Mouse (Mus musculus) ES-E14 (cell line): ENCODE results near the gene Ntsr2. TPM values are rescaled to one million over a fixed set of nuclear protein-coding genes. Genes with fewer than 3 reads are reported as not detected.

ENCODE experiments used
- DNase-seq: peaks from one replicate; pipeline ENCODE4 v3.0.0-alpha.2; 2013; ENCODE audit warnings: low read depth, low spot score
- H3K27ac ChIP-seq: 2 replicates; pipeline ENCODE4 v1.5.1; 2012; ENCODE audit warnings: low read depth, mild to moderate bottlenecking, low read length, moderate library complexity, mixed read lengths; ENCODE audit not compliant: poor library complexity, insufficient read depth, severe bottlenecking
- H3K36me3 ChIP-seq: 2 replicates; pipeline ENCODE4 v1.6.1; 2012; ENCODE audit warnings: mild to moderate bottlenecking, low read length, moderate library complexity, mixed read lengths; ENCODE audit not compliant: control insufficient read depth, poor library complexity, insufficient read depth, severe bottlenecking
- H3K4me1 ChIP-seq, 2 experiments: fragments of 150-350 bp in 1 of 2; sonication (generic) in 1 of 2; 2 replicates each; pipeline ENCODE4 v1.6.1; 2012; ENCODE audit warnings: low read length in 2 of 2, mild to moderate bottlenecking in 1 of 2, mixed read lengths in 1 of 2; ENCODE audit not compliant: control insufficient read depth in 2 of 2, insufficient read depth in 2 of 2, poor library complexity in 1 of 2
- H3K4me3 ChIP-seq, 2 experiments: fragments of 150-350 bp in 1 of 2; sonication (generic) in 1 of 2; 2 replicates each; pipeline ENCODE4 v1.5.1; 2012; ENCODE audit warnings: low read length in 2 of 2, low read depth in 1 of 2, mild to moderate bottlenecking in 1 of 2, mixed read lengths in 1 of 2; ENCODE audit not compliant: insufficient read depth in 1 of 2, poor library complexity in 1 of 2, severe bottlenecking in 1 of 2
- H3K9ac ChIP-seq: 2 replicates; pipeline ENCODE4 v1.6.1; 2012; ENCODE audit warnings: low read depth, mild to moderate bottlenecking, low read length, mixed read lengths; ENCODE audit not compliant: poor library complexity, insufficient read depth, severe bottlenecking
- H3K9me3 ChIP-seq: fragments of 150-350 bp; sonication (generic); 2 replicates; pipeline ENCODE4 v1.6.1; 2012; ENCODE audit warnings: low read depth, mild to moderate bottlenecking, low read length; ENCODE audit not compliant: control insufficient read depth, insufficient read depth
- CHD2 ChIP-seq: IDR thresholded peaks from 2 replicates; pipeline ENCODE4 v1.6.1; 2014; ENCODE audit warnings: mild to moderate bottlenecking, low read depth, low read length, inconsistent platforms
- HCFC1 ChIP-seq: IDR thresholded peaks from 2 replicates; pipeline ENCODE4 v1.6.1; 2012; ENCODE audit warnings: low read length, inconsistent platforms, borderline replicate concordance; ENCODE audit not compliant: insufficient read depth
- MAFK ChIP-seq: IDR thresholded peaks from 2 replicates; pipeline ENCODE4 v1.6.1; 2014; ENCODE audit warnings: mild to moderate bottlenecking, low read depth, low read length, inconsistent platforms; ENCODE audit not compliant: insufficient read depth
- ZC3H11A ChIP-seq: IDR thresholded peaks from 2 replicates; pipeline ENCODE4 v1.6.1; 2012; ENCODE audit warnings: low read depth, mild to moderate bottlenecking, inconsistent platforms, low read length, borderline replicate concordance
- ZNF384 ChIP-seq: IDR thresholded peaks from 2 replicates; pipeline ENCODE4 v1.6.1; 2012; ENCODE audit warnings: low read depth, low read length, inconsistent platforms
- in situ Hi-C, 2 experiments: fragments of 600-800 bp; cut with MboI; formaldehyde crosslinking; loops; one replicate each; pipeline ENCODE4 v1.15.1; 2025; ENCODE audit warnings: low sequenced_read_pairs in 2 of 2, inconsistent platforms in 1 of 2; ENCODE audit not compliant: unreplicated experiment in 2 of 2
- total RNA-seq: library from RNA; depleted of rRNA; stranded (reverse); fragments of 300-350 nt; gene quantifications from 2 replicates; pipeline ENCODE4 v1.2.3, GENCODE M21; 2012; rRNA removed

Ntsr2 gene
- total RNA-seq: not detected in 2 replicates

- in situ Hi-C loops: no loop called here
- no peak for TF ChIP-seq ZNF384
- no peak for TF ChIP-seq HCFC1
- TF ChIP-seq ZC3H11A: no peak
- TF ChIP-seq MAFK: no peak
- TF ChIP-seq CHD2: no peak
- Histone ChIP-seq H3K27ac (no peak within 1 kb of the TSS), H3K9ac (no peak within 1 kb of the TSS), H3K36me3 (no peaks in the 10 kb centered on the region), H3K4me3 (peak within 1 kb of the TSS; percentile 44 to 52; a peak in 2 of 4 replicates), H3K9me3 (no peaks in the 10 kb centered on the region), H3K4me1 (no peaks in the 10 kb centered on the region)
- peak; percentile 42 for DNase-seq
Measured at GRCm38 (mm10) chr12:16653332-16654093, at the start of gene Ntsr2. Ntsr2 (plus strand) TSS chr12:16653382.

- H3K4me3 ChIP-seq: no peak overlapping the region
- TF ChIP-seq ZC3H11A (no peak), ZNF384 (no peak), CHD2 (no peak), MAFK (no peak), HCFC1 (no peak)
- H3K9ac ChIP-seq: no peak overlapping the region
- H3K27ac ChIP-seq: no peak overlapping the region
- no peak for DNase-seq
- in situ Hi-C loops: no loop called here
- no peaks in the 10 kb centered on the region for H3K36me3 ChIP-seq
- H3K4me1 ChIP-seq: no peaks in the 10 kb centered on the region
- H3K9me3 ChIP-seq: no peaks in the 10 kb centered on the region
Measured at GRCm38 (mm10) chr12:16605624-16606023, 47.6 kb upstream of the Ntsr2 start.

- in situ Hi-C loops: no loop called here
- TF ChIP-seq HCFC1 (no peak), MAFK (no peak), ZC3H11A (no peak), CHD2 (no peak), ZNF384 (no peak)
- no peaks in the 10 kb centered on the region for H3K4me1 ChIP-seq
Measured at GRCm38 (mm10) chr12:16610936-16611335, 42.2 kb upstream of the Ntsr2 start, which contains the start of gene Lpin1. Lpin1 (minus strand) TSS chr12:16610966.

GRCm38 (mm10) chr12:16614556-16614955 is 38.6 kb upstream of the Ntsr2 start:
- H3K4me1 ChIP-seq: no peaks in the 10 kb centered on the region
- no peak for DNase-seq
- TF ChIP-seq MAFK (no peak), HCFC1 (no peak), CHD2 (no peak), ZNF384 (no peak), ZC3H11A (no peak)
- in situ Hi-C loops: no loop called here
- no peak overlapping the region for H3K4me3 ChIP-seq
- H3K36me3 ChIP-seq: no peaks in the 10 kb centered on the region
- no peaks in the 10 kb centered on the region for H3K9me3 ChIP-seq
- H3K9ac ChIP-seq: no peak overlapping the region
- H3K27ac ChIP-seq: no peak overlapping the region

More at GRCm38 (mm10) chr12:16610936-16611335, 42.2 kb upstream of the Ntsr2 start, which contains the start of gene Lpin1:
- H3K4me3 ChIP-seq: no peak within 1 kb of the TSS
- no peak within 1 kb of the TSS for H3K9ac ChIP-seq
- no peak for DNase-seq
- no peak within 1 kb of the TSS for H3K27ac ChIP-seq
- H3K36me3 ChIP-seq: no peaks in the 10 kb centered on the region
- H3K9me3 ChIP-seq: no peaks in the 10 kb centered on the region
